Mouse (Mus musculus): ENCODE results near the gene Crim1. TPM values are rescaled to one million over a fixed set of nuclear protein-coding genes. Genes with fewer than 3 reads are reported as not detected.

Gene Crim1
- polyA plus RNA-seq (2012; rRNA removed), result 12.9 and 36.1 TPM in 2 replicates

- Histone ChIP-seq H3K27ac (ENCODE audit: insufficient read depth, low read depth, low read length) (peak within 1 kb of the TSS; percentile 82), H3K4me3 (ENCODE audit: low read depth, low read length) (peak within 1 kb of the TSS; percentile 90), H3K36me3 (ENCODE audit: control insufficient read depth, insufficient read depth, low read length) (no peaks in the 10 kb centered on the region), H3K4me1 (ENCODE audit: control insufficient read depth, insufficient read depth, insufficient read length, low read length) (peaks cover 16% of the 10 kb centered on the region), H3K27me3 (ENCODE audit: control insufficient read depth, insufficient read depth, low read length) (no peaks in the 10 kb centered on the region)
- TF ChIP-seq CTCF (IDR thresholded peaks at IDR 0.05; ENCODE audit: extremely low read depth, insufficient read length, insufficient replicate concordance, low read depth, low read length), result no peak
- peak; percentile 87 for TF ChIP-seq POLR2A (IDR thresholded peaks at IDR 0.05; ENCODE audit: low read depth, low read length)
- WGBS, result 1% methylated on average over 72 of the region's 90 CpGs
These were observed at the start of gene Crim1 for GRCm38 (mm10) chr17:78199626-78200560. Gene Crim1, plus strand, starts transcription at chr17:78200248.

GRCm38 (mm10) chr17:78151479-78152282, 48.4 kb upstream of the Crim1 start:
- TF ChIP-seq POLR2A (IDR thresholded peaks at IDR 0.05; ENCODE audit: low read depth, low read length) (no peak), CTCF (IDR thresholded peaks at IDR 0.05; ENCODE audit: extremely low read depth, insufficient read length, insufficient replicate concordance, low read depth, low read length) (no peak)
- WGBS, result 34% methylated on average over 13 of the region's 13 CpGs
- H3K27me3 ChIP-seq (ENCODE audit: control insufficient read depth, insufficient read depth, low read length), result 0 out of 2 replicates have a peak, but pooled peaks cover 4% of the 10 kb centered on the region
- H3K4me1 ChIP-seq (ENCODE audit: control insufficient read depth, insufficient read depth, insufficient read length, low read length), result peaks cover 2% of the 10 kb centered on the region; the same call in 1 of the 2 replicates
- no peak overlapping the region for H3K27ac ChIP-seq (ENCODE audit: insufficient read depth, low read depth, low read length)
- H3K36me3 ChIP-seq (ENCODE audit: control insufficient read depth, insufficient read depth, low read length), result no peaks in the 10 kb centered on the region
- H3K4me3 ChIP-seq (ENCODE audit: low read depth, low read length), result no peak overlapping the region

- Histone ChIP-seq H3K4me3 (ENCODE audit: low read depth, low read length) (no peak overlapping the region), H3K4me1 (ENCODE audit: control insufficient read depth, insufficient read depth, insufficient read length, low read length) (peaks cover 3% of the 10 kb centered on the region; the same call in 1 of the 2 replicates), H3K27ac (ENCODE audit: insufficient read depth, low read depth, low read length) (no peak overlapping the region), H3K36me3 (ENCODE audit: control insufficient read depth, insufficient read depth, low read length) (no peaks in the 10 kb centered on the region), H3K27me3 (ENCODE audit: control insufficient read depth, insufficient read depth, low read length) (no peaks in the 10 kb centered on the region)
- no peak for TF ChIP-seq POLR2A (IDR thresholded peaks at IDR 0.05; ENCODE audit: low read depth, low read length)
- WGBS, result 20% methylated on average over 5 of the region's 5 CpGs
These were observed 36.8 kb upstream of the Crim1 start for GRCm38 (mm10) chr17:78163278-78163677.

- Histone ChIP-seq H3K4me1 (ENCODE audit: control insufficient read depth, insufficient read depth, insufficient read length, low read length) (peaks cover 3% of the 10 kb centered on the region; the same call in 1 of the 2 replicates), H3K27me3 (ENCODE audit: control insufficient read depth, insufficient read depth, low read length) (no peaks in the 10 kb centered on the region), H3K36me3 (ENCODE audit: control insufficient read depth, insufficient read depth, low read length) (no peaks in the 10 kb centered on the region), H3K27ac (ENCODE audit: insufficient read depth, low read depth, low read length) (no peak overlapping the region), H3K4me3 (ENCODE audit: low read depth, low read length) (no peak overlapping the region)
- WGBS, result 79% methylated on average over 10 of the region's 10 CpGs
- no peak for TF ChIP-seq CTCF (IDR thresholded peaks at IDR 0.05; ENCODE audit: extremely low read depth, insufficient read length, insufficient replicate concordance, low read depth, low read length)
- TF ChIP-seq POLR2A (IDR thresholded peaks at IDR 0.05; ENCODE audit: low read depth, low read length), result no peak
These were observed 36.3 kb upstream of the Crim1 start for GRCm38 (mm10) chr17:78163724-78164236.

GRCm38 (mm10) chr17:78165855-78166254, 34.2 kb upstream of the Crim1 start:
- TF ChIP-seq CTCF (IDR thresholded peaks at IDR 0.05; ENCODE audit: extremely low read depth, insufficient read length, insufficient replicate concordance, low read depth, low read length) (no peak), POLR2A (IDR thresholded peaks at IDR 0.05; ENCODE audit: low read depth, low read length) (no peak)
- Histone ChIP-seq H3K27ac (ENCODE audit: insufficient read depth, low read depth, low read length) (no peak overlapping the region), H3K4me1 (ENCODE audit: control insufficient read depth, insufficient read depth, insufficient read length, low read length) (peaks cover 3% of the 10 kb centered on the region; the same call in 1 of the 2 replicates), H3K36me3 (ENCODE audit: control insufficient read depth, insufficient read depth, low read length) (no peaks in the 10 kb centered on the region), H3K4me3 (ENCODE audit: low read depth, low read length) (no peak overlapping the region), H3K27me3 (ENCODE audit: control insufficient read depth, insufficient read depth, low read length) (no peaks in the 10 kb centered on the region)

- H3K4me1 ChIP-seq (ENCODE audit: control insufficient read depth, insufficient read depth, insufficient read length, low read length), result peaks cover 3% of the 10 kb centered on the region; the same call in 1 of the 2 replicates
- no peaks in the 10 kb centered on the region for H3K36me3 ChIP-seq (ENCODE audit: control insufficient read depth, insufficient read depth, low read length)
- 74% methylated on average over 4 of the region's 4 CpGs for WGBS
- no peak for TF ChIP-seq POLR2A (IDR thresholded peaks at IDR 0.05; ENCODE audit: low read depth, low read length)
- TF ChIP-seq CTCF (IDR thresholded peaks at IDR 0.05; ENCODE audit: extremely low read depth, insufficient read length, insufficient replicate concordance, low read depth, low read length), result no peak
- no peak overlapping the region for H3K27ac ChIP-seq (ENCODE audit: insufficient read depth, low read depth, low read length)
- no peak overlapping the region for H3K4me3 ChIP-seq (ENCODE audit: low read depth, low read length)
- H3K27me3 ChIP-seq (ENCODE audit: control insufficient read depth, insufficient read depth, low read length), result no peaks in the 10 kb centered on the region
These were observed 33.5 kb upstream of the Crim1 start for GRCm38 (mm10) chr17:78166566-78166965.

Data from small intestine, adult 2 months (tissue).